Mouse (Mus musculus) CH12F3 (cell line): ENCODE measurements around the gene Eaf1.

Source experiments
- in situ Hi-C: fragments of 300-500 bp; cut with MboI; formaldehyde crosslinking; loops from 2 replicates; pipeline ENCODE4 v1.14.3; 2020; ENCODE audit warnings: low sequenced_read_pairs

The Eaf1 gene

GRCm38 (mm10) chr14:31506456-31506855 lies 12.3 kb downstream of the Eaf1 start:
- in situ Hi-C loops: no loop called here

DNA sequence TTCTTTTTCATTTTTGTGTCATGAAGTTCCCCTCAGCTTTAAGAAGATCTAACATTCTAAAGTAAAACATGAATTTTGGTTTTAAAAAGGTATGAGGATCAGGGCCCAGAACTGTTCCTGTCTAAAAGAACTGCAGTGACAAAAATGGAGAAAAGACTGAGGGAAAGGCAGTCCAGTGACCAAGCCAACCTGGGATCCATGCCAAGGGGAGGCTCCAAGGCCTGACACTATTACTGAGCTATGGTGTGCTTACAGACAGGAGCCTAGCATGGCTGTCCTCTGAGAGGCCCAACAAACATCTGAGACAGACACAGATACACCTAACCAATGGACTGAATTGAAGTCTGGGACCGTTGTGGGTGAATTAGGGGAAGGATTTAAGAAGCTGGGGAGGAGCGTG lies 15.7 kb downstream of the Eaf1 start:
- in situ Hi-C loops: no loop called here

GRCm38 (mm10) chr14:31510322-31510721 lies 16.1 kb downstream of the Eaf1 start:
- in situ Hi-C loops: no loop called here

DNA sequence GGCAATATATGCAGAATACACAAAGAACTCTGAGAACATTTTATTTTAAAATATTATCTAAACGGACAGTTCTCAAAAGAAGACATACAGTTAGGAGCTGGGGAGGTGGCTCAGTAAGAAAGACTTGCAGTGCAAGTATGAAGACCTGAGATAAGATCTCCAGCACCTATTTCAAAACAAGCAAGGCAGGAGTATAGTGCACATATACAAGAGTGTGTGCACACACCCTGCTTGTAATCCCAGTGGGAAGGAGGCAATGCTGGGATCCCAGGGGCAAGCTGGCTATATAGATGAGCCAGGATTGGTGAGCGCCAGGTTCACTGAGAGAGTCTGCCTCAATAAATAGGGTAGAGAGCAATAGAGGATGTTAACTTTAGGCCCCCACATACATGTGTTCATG lies 21.7 kb downstream of the Eaf1 start:
- in situ Hi-C loops: no loop called here

GRCm38 (mm10) chr14:31519165-31519564 lies 25.0 kb downstream of the Eaf1 start:
- in situ Hi-C loops: no loop called here

DNA sequence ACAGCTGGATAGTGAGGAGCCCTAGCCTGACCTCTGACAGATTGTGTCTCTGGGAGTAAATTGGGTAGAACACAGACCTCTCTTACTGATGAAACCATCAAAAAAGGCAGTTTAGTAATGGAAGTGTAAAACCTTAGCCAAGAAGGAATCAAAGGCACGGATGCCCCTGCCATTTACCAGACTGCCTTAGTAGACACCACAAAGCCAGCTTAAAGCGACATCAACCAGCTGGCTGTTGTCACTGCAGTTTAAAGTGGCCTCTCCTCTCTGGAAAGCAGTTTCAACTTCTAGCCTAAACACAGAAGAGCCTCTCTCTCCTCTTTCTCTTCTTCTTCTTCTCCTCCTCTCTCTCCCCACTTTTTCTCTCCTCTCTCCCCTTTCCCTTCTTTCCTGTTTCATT lies 27.1 kb downstream of the Eaf1 start:
- in situ Hi-C loops: loop anchor here (5.0 kb wide), 1 partner anchor 86 kb away; no protein-coding TSS in a partner anchor

- in situ Hi-C loops: no loop called here
Observed at GRCm38 (mm10) chr14:31525040-31525810, 31.0 kb downstream of the Eaf1 start.

DNA sequence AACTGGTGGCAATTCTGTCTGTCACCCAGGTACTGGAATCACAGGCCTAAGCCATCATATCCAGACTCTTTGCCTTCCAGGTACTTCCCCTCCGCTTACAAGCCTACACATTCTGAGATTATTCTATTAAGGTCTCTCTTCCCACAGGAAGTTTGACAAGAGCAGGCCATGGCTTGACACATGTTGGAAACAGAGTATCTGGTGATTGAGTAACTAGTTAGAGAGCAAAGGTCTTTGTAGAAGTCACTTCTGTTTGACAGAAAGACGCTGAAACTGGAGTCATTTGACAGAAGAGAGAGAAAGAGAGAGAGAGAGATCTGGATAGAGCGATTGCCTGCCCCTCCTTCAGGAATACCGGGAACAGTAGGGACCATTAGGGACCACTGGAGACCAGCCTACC lies 36.6 kb downstream of the Eaf1 start:
- in situ Hi-C loops: no loop called here

DNA sequence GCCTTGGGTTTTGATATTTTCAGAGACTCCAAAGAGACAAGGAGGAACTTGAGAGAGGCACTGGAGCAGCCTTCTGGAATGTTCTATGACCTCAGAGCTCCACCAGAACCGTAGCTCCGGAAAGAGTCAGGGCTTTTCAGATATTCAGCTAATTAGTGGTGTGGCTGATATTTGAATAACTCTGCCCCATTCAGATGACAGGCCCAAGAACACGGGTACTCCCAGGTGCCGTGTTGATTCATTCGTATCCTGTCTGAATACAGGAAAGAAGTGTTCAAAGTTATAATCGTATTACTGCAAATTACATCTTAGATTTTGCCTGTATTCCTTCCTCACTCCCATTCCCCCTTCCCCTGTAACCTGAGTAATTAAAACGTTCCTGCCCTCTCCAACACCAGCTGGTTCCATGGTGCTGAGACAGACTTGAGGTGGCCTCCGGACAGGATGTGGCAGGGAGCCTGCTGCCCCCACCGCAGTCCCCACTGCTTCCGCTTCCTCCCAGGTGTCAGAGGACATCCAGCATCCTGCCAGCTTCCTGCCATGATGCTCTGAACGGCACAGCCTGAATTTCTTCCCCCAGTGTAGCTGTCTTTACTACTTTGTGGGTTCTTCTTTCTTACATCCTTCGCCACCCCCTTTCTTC lies 37.4 kb downstream of the Eaf1 start:
- in situ Hi-C loops: no loop called here

DNA sequence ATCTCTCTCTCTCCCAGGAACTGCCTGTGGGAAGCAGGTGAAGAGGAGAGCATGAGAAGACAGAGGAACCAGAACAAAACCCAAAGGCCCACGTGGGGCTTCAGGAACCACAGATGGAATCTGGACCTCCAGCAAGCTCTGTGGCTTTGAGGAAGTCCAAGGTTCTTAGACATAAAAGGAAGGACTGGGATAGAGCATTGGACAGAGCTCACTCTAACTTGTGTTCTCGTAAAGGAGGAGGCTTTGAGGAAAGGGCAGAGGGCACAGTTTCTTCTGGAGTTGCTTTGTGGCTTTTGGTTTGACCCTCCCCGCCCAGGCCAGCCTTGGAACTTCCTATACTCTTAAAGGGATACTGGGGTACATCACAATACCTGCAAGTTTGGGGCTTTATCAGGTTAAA lies 38.5 kb downstream of the Eaf1 start:
- in situ Hi-C loops: no loop called here

GRCm38 (mm10) chr14:31537298-31537697 lies 43.1 kb downstream of the Eaf1 start:
- in situ Hi-C loops: no loop called here

- in situ Hi-C loops: loop anchor here (10.0 kb wide), 1 partner anchor 59 kb away; no protein-coding TSS in a partner anchor
Observed at GRCm38 (mm10) chr14:31543885-31544442, 49.8 kb downstream of the Eaf1 start.

- in situ Hi-C loops: no loop called here
Observed at GRCm38 (mm10) chr14:31555021-31555420, 60.8 kb downstream of the Eaf1 start.

GRCm38 (mm10) chr14:31555963-31556434 lies 61.8 kb downstream of the Eaf1 start:
- in situ Hi-C loops: no loop called here

DNA sequence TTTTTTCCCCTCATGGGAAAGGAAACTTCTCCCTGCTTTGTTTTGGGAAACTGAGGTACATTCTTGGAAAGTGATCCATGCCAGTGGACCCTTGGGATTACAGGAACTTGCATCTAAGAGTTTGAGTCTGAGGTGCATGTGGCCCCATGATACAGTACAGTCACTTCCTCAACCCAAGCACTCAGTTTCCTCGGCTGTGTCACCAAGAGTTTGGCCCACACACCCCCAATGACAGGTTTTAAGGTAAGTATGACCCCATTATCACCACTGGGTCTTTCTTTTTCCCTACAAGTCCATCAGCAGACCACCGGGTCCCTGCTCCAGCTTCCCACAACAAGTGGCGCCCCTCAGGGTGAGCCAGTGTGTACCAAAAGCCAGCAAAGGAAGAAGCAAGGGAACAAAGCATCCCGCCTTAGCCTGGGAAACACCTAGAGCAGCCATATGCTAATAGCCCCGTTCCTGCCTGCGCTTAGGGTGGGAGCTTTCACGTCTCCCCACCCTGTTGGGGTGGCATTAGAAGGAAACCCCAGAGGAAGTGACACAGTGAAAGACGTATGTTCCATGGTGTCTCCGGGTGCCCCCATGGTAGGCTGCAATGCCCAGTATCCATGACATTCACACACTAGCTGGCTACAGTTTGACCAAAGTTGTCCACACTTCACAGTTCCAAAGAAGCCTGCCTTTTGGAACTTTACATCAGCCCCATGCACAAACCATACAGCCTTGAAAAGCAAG lies 62.5 kb downstream of the Eaf1 start:
- in situ Hi-C loops: no loop called here

DNA sequence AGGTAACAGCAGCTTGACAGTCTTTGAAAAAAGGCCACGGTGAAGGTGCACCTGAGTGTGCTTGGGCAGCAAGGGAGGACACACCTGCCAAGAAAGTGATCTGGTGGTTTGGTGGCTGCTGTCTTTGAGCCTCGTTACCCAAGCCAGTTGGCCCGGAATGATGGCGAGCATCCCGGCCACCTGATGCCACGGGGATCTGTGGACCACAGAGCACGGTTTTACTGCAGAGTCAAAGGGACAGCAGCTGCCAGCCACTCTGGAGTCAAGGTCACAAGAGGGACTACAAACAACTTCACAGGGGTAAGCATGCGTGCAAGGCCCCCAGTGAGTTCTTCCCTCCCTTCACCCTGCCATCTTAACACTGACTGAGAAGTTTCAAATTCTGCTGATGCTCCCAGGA lies 63.1 kb downstream of the Eaf1 start:
- in situ Hi-C loops: no loop called here

DNA sequence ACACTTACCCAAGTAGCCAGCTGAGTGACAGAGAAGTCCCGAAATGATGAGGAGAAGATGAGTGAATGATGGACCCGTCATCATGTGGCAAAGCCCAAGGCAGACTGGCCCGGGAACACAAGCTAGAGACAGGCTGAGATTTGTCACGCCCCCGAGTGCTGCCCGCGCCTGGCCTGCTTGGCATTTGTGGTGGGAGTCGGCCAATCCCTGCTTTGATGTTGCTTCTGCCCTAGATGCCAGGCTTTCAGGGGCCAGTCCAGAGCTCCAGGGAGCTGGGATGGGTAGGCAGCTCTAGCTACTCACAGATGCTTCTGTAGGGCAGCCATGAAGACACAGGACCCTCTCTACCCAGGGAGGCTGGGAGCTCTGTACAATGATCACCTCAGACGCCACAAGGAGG lies 63.6 kb downstream of the Eaf1 start:
- in situ Hi-C loops: no loop called here

DNA sequence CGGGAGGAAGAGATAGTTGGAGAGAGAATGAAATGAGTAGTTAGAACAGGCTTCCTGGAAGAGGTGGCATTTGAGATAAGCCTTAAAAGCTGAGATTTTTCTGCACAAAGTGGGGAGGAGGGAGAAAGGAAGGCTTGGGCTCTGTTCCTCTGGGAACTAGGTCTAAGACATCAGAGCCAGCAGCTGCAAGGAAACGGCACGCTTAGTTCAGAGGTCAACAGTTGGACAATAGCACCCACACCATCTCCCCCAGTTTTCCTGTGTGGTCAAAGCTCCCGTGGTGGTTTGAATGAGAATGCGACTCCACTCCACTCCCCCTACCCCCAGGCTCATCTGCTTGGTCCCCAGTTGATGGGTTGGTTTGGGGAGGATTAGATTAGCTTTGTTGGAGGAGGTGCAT lies 65.0 kb downstream of the Eaf1 start:
- in situ Hi-C loops: no loop called here
